Mouse (Mus musculus): ENCODE results near the gene Galnt13.

DNA sequence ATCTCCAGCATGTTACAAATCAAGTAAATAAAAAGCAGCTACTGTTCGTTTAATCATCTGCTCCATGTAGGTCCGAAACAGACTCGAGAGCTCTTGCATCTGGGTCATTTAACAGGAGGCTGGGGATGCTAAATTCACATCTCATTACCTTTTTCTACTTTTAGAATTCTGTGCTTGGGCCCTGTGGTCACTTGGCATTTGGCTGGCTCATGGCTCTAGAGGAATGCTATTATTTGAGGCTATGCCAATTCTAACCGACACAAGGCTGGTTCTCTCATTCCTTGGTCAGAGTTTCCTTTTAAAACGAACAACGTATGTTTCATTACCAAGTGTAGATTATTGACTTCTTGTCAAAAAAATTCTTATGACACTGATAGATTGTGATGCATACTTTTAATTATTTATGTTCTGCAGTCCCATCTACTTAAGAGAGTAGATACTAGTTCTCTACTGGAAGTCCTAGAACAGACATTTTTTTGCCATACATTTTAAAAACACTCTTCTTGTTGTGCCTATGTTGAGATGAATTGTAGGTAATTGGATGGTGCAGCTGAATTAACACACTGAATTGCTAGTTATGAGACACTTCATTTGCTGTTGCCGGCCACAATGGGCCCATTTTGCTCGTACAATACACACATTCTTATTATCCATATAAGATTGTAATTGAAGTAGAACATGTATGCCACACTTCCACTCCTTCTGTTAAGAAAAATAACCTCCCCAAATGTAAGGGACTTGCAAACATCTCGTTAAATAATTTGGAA is 6.8 kb downstream of the Galnt13 start:
- no peak for TF ChIP-seq CTCF (IDR thresholded peaks at IDR 0.05; ENCODE audit: low read depth)
- no peak for TF ChIP-seq EP300 (optimal IDR thresholded peaks at IDR 0.05)
